Mouse (Mus musculus): Measurements from ENCODE around the gene Scgb1a1.

DNA sequence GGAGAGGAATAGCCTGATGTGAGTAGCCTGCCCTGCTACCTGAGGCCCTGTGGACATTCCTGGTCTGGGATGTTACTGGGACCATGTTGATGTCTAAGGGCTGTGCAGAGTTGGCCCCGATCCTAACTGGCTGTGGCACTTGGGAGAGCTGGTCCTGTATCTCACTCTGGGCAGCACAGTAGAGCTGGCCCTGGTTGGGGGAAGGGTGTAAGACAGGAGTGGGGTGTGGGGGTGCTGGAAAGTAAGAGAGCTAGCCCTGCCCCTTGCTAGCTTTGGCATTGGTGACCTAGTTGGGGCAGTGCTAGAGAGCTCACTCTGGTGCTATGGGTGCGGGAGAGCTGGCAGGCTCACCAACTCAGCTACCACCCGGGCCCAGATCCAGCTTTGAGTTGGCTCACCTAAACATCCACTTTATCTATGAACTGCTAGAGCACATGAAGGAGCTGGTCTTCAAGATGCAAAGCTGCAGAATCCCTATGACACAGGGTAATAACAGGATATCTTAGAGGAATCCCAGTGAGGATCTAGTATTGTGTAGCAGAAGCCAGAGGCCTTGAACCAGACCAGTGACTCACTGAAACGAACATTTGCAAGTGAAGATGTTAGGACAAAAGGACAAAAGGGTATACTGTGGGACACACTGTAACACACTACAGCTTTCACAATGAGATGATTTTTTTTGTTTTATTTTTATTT, 40.9 kb upstream of the Scgb1a1 start:
- no peak for TF ChIP-seq GATA1 (IDR thresholded peaks at IDR 0.05; ENCODE audit: borderline replicate concordance, low read length)
- TF ChIP-seq FLI1 (IDR thresholded peaks at IDR 0.05; ENCODE audit: low read length): no peak
